Mouse (Mus musculus) kidney, adult 8-10 months (tissue): ENCODE results near the gene Slc4a4.
A peak's percentile ranks its signal among the peaks of the same experiment; 100 is the strongest.
"Not testable (repeated sequence)": the region's sequence is repeated elsewhere in the genome, so short reads cannot be mapped to it uniquely, and the experiment has no call there.

Experiments
- DNase-seq, 2 experiments: peaks; one replicate each; pipeline ENCODE4 v3.0.0; 2022

The Slc4a4 gene

GRCm38 (mm10) chr5:88964685-88965290 is 78.2 kb downstream of the Slc4a4 start:
- DNase-seq: no peak

GRCm38 (mm10) chr5:88966507-88966906 is 79.9 kb downstream of the Slc4a4 start:
- DNase-seq: no peak

GRCm38 (mm10) chr5:88968923-88969639 is 82.5 kb downstream of the Slc4a4 start:
- DNase-seq: no peak

- no peak for DNase-seq
Measured at GRCm38 (mm10) chr5:88971554-88971953, 84.9 kb downstream of the Slc4a4 start.

GRCm38 (mm10) chr5:88972277-88972676 is 85.7 kb downstream of the Slc4a4 start:
- no peak for DNase-seq

- no peak for DNase-seq
Measured at GRCm38 (mm10) chr5:88973130-88973529, 86.5 kb downstream of the Slc4a4 start.

- DNase-seq: no peak
Measured at GRCm38 (mm10) chr5:88975694-88976093, 89.1 kb downstream of the Slc4a4 start.

DNA sequence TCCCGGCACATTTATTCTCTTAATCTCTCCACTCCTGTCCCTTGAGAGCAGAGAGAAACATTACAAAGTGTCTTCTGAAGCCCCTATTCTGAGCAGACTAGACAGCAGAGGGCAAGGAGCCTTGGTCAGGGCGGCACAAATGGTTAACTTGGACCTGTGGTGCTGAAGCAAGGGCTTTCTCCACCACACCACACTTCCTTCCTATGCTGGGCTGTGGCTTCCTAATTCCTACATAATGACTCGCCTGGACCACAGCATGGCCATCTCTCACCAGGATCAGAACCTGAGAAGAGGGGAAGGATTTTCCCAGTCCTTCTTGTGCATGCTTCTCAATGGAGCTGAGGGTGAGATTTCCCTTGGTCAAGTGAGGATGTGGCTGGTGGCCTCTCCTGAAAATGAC is 89.8 kb downstream of the Slc4a4 start:
- no peak for DNase-seq

GRCm38 (mm10) chr5:88980740-88981139 is 94.1 kb downstream of the Slc4a4 start:
- no peak for DNase-seq

- no peak for DNase-seq
Measured at GRCm38 (mm10) chr5:88981243-88982014, 94.8 kb downstream of the Slc4a4 start.

DNA sequence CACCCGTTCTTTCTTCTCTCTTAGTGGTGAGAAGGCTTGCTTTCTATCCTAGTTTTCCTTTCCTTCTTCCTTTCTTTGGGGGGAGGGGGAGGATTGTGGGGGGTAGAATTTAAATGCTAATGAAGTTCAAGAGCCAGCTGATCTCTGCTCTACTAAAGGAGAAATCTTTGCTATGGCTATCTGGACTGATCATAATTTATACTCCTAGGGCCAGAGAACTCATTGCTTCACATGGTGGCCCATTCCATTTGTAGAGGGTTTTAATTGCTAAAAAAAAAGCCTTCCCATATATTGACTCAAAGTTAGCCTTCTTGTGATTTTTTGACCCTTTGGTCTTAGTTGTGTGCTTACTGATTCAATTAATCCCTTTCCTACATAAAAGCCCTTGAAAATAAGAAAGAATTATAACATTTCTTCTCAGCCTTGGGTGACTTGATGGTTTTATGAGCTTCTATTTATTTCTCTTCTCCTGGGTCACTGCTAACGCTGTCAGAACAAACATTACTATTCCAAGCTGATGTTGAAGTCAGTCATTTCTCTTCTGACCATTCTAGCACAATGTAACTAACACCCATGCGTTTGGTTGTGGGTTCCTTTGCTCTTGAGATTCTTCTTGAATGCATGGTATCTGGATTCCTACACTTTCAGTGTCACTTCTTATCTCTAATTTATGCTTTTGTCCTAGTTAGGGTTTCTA is 95.6 kb downstream of the Slc4a4 start:
- DNase-seq: no peak

DNA sequence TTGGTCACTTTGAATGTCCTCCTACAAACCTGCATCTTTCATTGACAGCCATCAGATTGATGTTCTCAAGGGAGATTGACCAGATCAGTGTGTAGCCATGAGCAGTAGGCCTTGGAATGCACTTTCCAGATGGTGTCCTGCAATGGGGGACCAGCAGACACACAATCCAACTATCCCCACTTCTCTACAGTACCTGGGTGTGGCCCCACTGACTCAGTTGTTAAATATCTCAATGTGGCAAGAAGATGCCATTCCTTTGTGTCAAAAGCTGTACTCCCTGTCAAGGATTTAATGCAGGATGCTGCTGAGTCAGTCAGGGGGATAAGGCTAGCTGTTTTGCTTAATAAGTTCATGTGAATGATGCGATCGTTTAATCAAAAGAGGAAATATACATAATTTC is 96.6 kb downstream of the Slc4a4 start:
- no peak for DNase-seq

- DNase-seq: no peak
Measured at GRCm38 (mm10) chr5:88983652-88984051, 97.0 kb downstream of the Slc4a4 start.

- peak; percentile 37 to 44 for DNase-seq
Measured at GRCm38 (mm10) chr5:88989018-88989417, 102.4 kb downstream of the Slc4a4 start.

DNA sequence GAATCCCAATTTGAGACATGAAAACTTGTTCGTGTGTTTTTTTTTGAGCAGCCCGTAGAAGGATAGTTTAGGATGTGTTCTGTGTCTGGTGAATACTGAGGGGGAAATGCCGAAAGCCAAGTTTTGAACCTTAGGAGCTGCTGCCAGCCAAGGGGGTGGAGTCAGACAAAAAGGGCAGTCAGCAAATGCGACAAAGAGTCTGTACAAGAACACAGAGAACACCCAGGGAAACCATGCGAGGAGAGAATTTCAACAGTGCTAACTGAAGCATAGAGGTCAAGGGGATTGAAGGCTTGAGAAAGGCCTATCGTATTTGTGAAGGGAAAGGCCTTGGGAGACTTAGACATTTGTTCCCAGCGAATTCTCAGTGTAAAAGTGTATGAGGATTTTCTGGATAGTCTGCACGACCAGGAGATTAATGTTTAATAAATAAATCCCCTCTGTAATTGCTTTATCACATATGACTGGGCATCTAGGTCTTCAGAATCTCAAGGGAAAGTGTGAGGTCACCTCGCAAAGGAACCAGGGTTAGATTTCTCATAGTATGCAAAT is 103.7 kb downstream of the Slc4a4 start:
- peak; percentile 84 to 85 for DNase-seq

- not testable (repeated sequence) for DNase-seq
Measured at GRCm38 (mm10) chr5:88991309-88991708, 104.7 kb downstream of the Slc4a4 start.

DNA sequence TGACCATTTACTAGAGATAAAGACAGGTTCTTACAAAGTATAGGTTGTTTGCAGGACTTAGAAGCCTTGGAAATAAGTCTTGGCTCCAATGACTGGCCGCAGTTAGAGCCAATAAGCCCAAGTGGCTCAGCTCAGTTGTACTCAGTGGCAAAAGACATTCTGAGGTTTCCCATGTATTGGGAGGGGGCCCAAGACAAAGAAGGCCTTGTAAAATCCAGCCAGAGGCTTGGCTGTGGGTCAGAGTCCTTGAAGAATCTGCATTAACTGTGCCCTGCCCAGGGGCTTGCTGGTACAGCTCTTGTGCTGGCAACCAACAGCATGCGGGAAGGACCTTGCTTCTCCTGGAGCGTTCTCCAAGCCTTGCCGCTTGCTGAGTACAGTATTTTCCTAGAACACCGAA is 107.9 kb downstream of the Slc4a4 start:
- DNase-seq: no peak

DNA sequence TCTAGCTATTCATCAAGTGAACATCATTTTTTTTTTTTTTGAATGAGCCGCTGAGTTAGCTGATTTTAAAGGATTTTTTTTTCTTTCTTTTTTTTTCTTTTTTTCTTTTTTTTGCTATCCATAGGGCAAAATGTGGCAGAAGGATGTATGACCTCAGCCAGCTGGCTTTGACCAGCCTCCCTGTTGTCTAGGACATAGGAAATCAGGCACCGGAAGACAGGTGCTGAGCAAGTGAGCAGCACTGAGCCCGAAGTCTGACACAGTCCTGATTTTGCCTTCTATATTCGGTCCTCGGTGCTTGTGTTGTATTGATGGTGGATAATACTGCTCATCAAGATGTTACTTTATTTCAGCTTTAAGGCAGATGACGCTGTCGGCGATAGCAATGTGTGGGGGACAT is 109.6 kb downstream of the Slc4a4 start:
- no peak for DNase-seq

- no peak for DNase-seq
Measured at GRCm38 (mm10) chr5:88997277-88997676, 110.7 kb downstream of the Slc4a4 start.

- DNase-seq: peak; percentile 31 to 57
Measured at GRCm38 (mm10) chr5:88999793-89000192, 113.2 kb downstream of the Slc4a4 start.

DNA sequence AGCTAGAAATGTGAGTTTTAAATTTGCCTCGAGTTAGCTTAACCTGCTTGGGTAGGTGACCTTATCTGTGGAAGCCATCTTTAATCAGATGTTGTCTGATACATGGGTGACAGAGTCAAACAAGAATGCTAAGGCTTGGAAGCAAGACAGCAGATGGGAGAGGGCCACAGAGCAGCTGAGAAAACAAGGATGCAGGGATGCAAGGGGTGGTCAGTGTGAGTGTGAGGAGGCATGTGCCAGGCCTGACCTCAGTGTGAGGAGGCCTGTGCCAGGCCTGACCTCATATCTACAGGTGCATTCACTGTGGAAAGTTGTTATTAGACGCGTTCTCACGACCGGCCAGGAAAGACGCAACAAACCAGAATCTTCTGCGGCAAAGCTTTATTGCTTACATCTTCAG is 114.0 kb downstream of the Slc4a4 start:
- DNase-seq: no peak

- no peak for DNase-seq
Measured at GRCm38 (mm10) chr5:89010116-89010515, 123.5 kb downstream of the Slc4a4 start.

DNA sequence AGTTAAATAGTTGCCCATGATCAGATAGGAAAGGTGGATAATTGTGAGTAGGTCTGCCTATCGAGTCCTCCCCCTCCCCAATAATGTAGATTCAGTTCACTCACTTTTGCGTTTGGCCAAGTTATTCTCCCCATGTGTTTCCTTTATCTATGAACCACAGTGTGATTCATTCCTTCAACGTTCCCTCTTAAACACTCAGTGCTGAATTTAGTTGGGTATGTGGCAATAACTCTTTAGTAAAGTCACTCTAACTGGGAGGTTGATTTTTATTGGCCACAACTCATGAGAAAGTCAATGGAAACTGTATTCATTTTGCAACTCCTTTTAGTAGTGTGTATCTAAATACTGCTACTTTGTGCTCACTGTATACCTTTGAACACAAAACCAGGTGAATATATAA is 125.8 kb downstream of the Slc4a4 start:
- no peak for DNase-seq
